Mouse (Mus musculus) neural tube, embryonic 12.5 days (tissue): Measurements from ENCODE around the gene Spz1. TPM values are rescaled to one million over a fixed set of nuclear protein-coding genes. Genes with fewer than 3 reads are reported as not detected.

ENCODE experiments used
- ATAC-seq: fragments of 200-750 bp; cut with Nextera tagmentation; 2 replicates; pipeline ENCODE4 v1.8.0; 2017; ENCODE audit warnings: low read depth, mild to moderate bottlenecking, moderate TSS enrichment, moderate library complexity; ENCODE audit not compliant: low FRiP score
- H3K27ac ChIP-seq: fragments of 300-500 bp; sonication (generic); 2 replicates; pipeline ENCODE4 v1.5.1; 2016
- H3K27me3 ChIP-seq: fragments of 300-500 bp; sonication (generic); replicated peaks from 2 replicates; pipeline ENCODE4 v1.6.1; 2016; ENCODE audit warnings: mild to moderate bottlenecking
- H3K36me3 ChIP-seq: fragments of 300-500 bp; sonication (generic); 2 replicates; pipeline ENCODE4 v1.6.1; 2016; ENCODE audit warnings: mild to moderate bottlenecking
- H3K4me1 ChIP-seq: fragments of 300-500 bp; sonication (generic); 2 replicates; pipeline ENCODE4 v1.6.1; 2016
- H3K4me2 ChIP-seq: fragments of 300-500 bp; sonication (generic); replicated peaks from 2 replicates; pipeline ENCODE4 v1.6.1; 2016; ENCODE audit warnings: mild to moderate bottlenecking
- H3K4me3 ChIP-seq: fragments of 300-500 bp; sonication (generic); 2 replicates; pipeline ENCODE4 v1.5.1; 2016
- H3K9ac ChIP-seq: fragments of 300-500 bp; sonication (generic); 2 replicates; pipeline ENCODE4 v1.6.1; 2016; ENCODE audit warnings: mild to moderate bottlenecking
- H3K9me3 ChIP-seq: fragments of 300-500 bp; sonication (generic); 2 replicates; pipeline ENCODE4 v1.6.1; 2016; ENCODE audit warnings: mild to moderate bottlenecking
- WGBS: fragments of 180-500 bp; shearing (Covaris S2); methylation state at CpG from one replicate; pipeline ENCODE4 v1.1.7; 2016; 5-methylcytosine and 5-hydroxymethylcytosine counted together
- polyA plus RNA-seq: library from polyadenylated mRNA; unstranded; fragments of >200 nt; fragmentation: Nextera tagmentation; extraction: Ambion mirVana; gene quantifications from 2 replicates; pipeline ENCODE4 v1.2.1, GENCODE M21; 2016

The Spz1 gene
- polyA plus RNA-seq, 1 experiment from 2014 or later, result not detected

DNA sequence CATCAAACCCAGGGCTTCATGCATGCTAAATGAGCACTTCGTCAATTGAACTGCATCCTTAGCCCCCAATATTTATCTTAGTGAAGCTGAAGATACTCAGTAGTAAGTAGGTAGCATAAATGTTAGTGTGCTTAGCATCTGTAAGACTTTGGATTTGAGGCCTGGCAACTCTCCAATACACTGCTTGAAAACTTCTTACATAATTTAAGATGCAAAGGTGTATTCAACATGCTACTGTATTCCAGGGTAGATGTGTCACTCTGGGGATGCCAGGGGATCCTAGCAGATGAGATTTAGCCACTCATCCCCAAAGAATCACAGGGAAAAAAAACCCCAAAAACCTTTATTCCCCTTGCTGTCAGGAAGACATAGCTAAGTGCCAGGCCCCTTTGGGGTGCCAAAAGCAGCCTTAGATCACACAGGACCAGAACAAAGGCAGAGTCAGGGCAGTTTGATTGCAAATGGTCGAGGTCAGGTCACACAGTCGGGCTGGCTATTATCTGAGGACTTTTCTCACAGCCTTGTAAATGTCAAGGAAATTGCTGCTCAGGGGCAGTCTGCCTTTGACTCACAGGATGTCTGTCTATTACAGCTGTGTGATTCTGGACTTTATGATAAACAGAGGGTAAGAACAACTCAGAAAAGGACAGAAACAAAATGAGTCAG is 17.9 kb upstream of the Spz1 start:
- no peak overlapping the region for H3K27ac ChIP-seq
- 0 out of 2 replicates have a peak overlapping the region, but pooled peaks have one; percentile 9 for H3K4me2 ChIP-seq
- H3K4me1 ChIP-seq, result peaks cover 20% of the 10 kb centered on the region
- no peak overlapping the region for H3K9ac ChIP-seq
- H3K27me3 ChIP-seq, result no peaks in the 10 kb centered on the region
- ATAC-seq, result 0 out of 2 replicates have a peak, but pooled peaks have one; percentile 22
- no peaks in the 10 kb centered on the region for H3K36me3 ChIP-seq
- WGBS, result 13% methylated on average over 3 of the region's 3 CpGs
- H3K4me3 ChIP-seq, result no peak overlapping the region
- no peaks in the 10 kb centered on the region for H3K9me3 ChIP-seq

DNA sequence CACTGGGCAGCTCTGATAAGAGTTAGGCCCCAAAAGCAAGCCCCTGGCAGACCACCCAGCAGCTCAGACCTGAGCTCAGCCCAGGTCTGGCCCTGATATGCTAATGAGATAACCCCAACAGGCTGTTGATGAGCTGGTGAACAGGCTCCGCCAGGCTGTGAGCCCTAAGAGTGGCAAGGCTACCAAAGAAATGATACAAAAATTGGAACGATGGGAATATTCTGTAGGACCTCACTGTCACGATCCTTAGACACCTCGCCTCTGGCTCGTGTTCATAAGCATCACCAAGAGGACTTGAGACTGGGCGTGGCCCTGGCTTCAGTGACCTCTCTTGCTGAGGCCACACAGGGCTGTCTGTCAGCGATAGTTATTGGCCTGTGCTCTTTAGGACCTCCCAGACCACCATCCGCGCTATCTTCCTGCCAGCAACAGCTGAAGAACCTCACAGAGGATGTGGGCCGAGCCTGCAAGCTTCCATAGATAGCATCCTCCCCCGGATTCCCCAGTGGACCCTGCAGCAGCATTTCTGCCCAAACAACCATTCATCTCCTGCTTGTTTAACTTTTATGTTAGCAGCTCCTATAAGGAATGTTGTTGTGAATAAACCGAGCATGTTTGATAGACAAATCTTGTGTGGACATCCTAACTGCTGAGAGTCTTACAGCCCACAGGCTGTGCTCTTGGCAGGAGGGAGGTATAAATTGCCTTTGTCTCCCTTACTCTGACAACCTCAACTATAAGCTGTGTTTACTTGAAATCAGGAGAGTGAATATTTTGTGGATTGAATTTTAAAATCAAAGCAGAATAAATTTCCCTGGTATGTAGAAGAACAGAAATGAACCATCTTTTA is 17.0 kb upstream of the Spz1 start:
- H3K9me3 ChIP-seq, result no peaks in the 10 kb centered on the region
- H3K4me2 ChIP-seq, result 0 out of 2 replicates have a peak overlapping the region, but pooled peaks have one; percentile 18
- no peaks in the 10 kb centered on the region for H3K27me3 ChIP-seq
- H3K4me1 ChIP-seq, result peaks cover 20% of the 10 kb centered on the region
- H3K4me3 ChIP-seq, result no peak overlapping the region
- H3K27ac ChIP-seq, result no peak overlapping the region
- 11% methylated on average over 12 of the region's 12 CpGs for WGBS
- H3K36me3 ChIP-seq, result no peaks in the 10 kb centered on the region
- H3K9ac ChIP-seq, result no peak overlapping the region
- peak; percentile 45; the same call in 1 of the 2 replicates for ATAC-seq

DNA sequence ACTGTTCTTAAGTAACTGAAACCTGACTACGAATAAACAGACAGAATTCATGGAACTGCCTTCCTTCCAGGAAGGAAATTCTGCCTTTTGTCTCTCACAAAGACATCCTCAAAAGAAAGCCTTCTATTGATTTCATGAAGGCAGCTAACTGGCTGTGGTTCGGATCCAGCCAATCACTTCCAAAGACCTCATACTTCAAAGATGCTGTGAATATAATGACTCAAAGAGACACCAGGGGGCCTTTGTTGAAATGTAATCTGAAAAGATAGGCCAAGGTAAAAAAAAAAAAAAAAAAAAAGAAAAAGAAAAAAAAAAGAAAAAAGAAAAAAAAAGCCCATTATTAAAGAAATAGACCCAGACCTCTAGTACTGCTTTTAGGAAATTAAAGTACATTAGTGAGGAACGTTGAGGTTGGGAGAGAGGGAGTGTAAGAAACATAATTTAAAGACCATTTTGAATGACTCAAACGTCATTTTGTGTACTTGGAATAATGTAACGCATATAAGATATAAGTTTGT is 16.4 kb upstream of the Spz1 start:
- no peak overlapping the region for H3K4me2 ChIP-seq
- H3K4me3 ChIP-seq, result no peak overlapping the region
- no peaks in the 10 kb centered on the region for H3K9me3 ChIP-seq
- no peak for ATAC-seq
- H3K4me1 ChIP-seq, result peaks cover 20% of the 10 kb centered on the region
- no peaks in the 10 kb centered on the region for H3K27me3 ChIP-seq
- no peak overlapping the region for H3K27ac ChIP-seq
- no peaks in the 10 kb centered on the region for H3K36me3 ChIP-seq
- 28% methylated on average over 5 of the region's 5 CpGs for WGBS
- no peak overlapping the region for H3K9ac ChIP-seq

DNA sequence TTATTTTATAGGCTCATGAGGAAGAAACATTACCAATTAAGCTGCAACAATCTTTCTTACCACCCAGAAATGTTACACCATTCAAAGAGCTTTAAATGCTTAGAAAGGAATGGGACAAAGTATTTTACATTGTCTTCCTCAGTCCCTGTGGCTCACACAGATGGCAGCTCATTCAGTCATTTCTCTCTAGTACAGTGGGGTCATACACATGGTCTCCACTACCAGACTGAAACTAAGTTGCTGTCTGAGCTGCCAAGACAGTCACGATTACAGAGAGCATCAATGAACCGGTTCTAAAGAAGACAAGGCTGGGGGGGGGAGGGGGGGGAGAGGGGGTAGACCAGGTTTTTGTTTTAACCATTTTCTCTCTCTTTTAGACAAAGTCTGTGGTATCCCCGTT is 15.3 kb upstream of the Spz1 start:
- WGBS, result 44% methylated on average over 3 of the region's 3 CpGs
- Histone ChIP-seq H3K9ac (no peak overlapping the region), H3K9me3 (no peaks in the 10 kb centered on the region), H3K36me3 (no peaks in the 10 kb centered on the region), H3K4me2 (no peak overlapping the region), H3K4me1 (peaks cover 20% of the 10 kb centered on the region), H3K27ac (no peak overlapping the region), H3K27me3 (no peaks in the 10 kb centered on the region), H3K4me3 (no peak overlapping the region)
- ATAC-seq, result no peak

DNA sequence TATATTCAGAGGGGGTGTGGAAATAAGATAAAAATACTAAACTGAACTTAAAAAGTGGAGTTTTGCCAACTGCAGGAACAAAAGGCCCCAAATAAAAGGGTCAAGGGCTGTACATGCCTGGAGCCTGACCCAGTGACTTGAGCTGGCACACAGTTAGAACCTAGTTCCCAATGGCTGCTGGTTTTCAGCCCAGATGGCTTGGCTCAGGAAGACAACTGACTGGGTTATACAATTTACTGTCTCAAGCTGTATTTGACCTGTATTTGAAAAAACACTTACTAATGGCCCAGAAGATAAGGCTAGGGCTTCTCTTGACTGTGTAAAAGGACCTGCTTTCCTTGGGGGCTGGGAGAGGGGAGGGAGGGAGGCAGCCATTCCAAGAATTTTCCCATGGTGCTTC is 13.3 kb upstream of the Spz1 start:
- Histone ChIP-seq H3K4me1 (peaks cover 16% of the 10 kb centered on the region), H3K4me2 (no peak overlapping the region)

DNA sequence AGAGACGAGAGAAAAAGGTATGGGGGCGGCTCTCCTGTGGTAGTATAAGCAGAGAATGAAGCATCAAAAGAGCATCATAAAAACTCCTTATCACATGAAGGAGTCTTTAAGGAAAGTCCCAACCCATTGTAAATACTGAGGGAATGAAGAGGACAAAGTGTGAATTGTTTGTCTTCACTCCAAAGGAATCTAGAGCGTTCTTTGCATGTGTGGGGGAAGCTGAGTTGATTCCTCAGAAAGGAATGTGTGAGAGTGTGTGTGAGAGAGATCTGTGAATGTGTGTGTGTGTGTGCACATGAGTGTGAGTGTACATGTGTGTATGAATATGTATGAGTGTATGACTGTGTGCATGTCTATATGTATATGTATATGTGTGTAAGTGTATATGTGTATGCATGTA is 12.7 kb upstream of the Spz1 start:
- Histone ChIP-seq H3K4me1 (peaks cover 10% of the 10 kb centered on the region), H3K27me3 (no peaks in the 10 kb centered on the region), H3K4me2 (no peak overlapping the region), H3K9ac (no peak overlapping the region), H3K9me3 (no peaks in the 10 kb centered on the region), H3K27ac (no peak overlapping the region), H3K36me3 (no peaks in the 10 kb centered on the region), H3K4me3 (no peak overlapping the region)
- ATAC-seq, result no peak
- 54% methylated on average over 3 of the region's 3 CpGs for WGBS

More for the DNA sequence above, 13.3 kb upstream of the Spz1 start:
- Histone ChIP-seq H3K4me3 (no peak overlapping the region), H3K9me3 (no peaks in the 10 kb centered on the region), H3K36me3 (no peaks in the 10 kb centered on the region), H3K9ac (no peak overlapping the region), H3K27me3 (no peaks in the 10 kb centered on the region), H3K27ac (no peak overlapping the region)
- ATAC-seq, result no peak

DNA sequence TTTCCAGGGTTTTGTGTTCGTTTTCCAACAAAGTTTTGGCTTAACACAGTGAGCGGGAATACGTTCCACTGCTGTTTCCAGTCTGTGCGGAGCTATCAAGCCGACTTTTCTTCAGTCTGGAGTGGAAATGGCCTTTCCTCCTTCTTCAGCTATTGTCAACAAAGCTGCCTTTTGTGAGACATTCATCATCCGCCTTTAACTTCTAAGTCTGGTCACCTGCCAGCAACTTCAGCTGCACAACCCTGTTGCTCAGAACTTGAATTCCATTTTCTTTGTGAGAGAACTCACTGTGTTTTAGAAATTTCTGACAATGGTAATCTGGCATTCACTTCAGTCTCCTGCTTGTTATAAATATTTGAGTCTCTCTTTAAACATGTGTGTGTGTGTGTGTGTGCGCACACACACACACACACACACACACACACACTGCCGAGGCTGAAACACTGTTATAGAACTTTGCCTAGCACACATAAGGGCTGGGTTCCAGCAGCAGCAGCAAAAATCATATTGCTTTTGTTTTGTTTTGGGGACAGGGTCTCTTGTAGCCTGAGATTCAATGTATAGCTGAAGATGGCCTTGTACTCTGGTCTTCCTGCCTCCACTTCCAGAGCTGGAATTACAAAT is 8.2 kb upstream of the Spz1 start:
- no peak overlapping the region for H3K4me2 ChIP-seq
- H3K9ac ChIP-seq, result no peak overlapping the region
- H3K4me3 ChIP-seq, result no peak overlapping the region
- WGBS, result 76% methylated on average over 8 of the region's 8 CpGs
- ATAC-seq, result no peak
- no peak overlapping the region for H3K27ac ChIP-seq
- no peaks in the 10 kb centered on the region for H3K36me3 ChIP-seq
- H3K27me3 ChIP-seq, result no peaks in the 10 kb centered on the region
- no peaks in the 10 kb centered on the region for H3K9me3 ChIP-seq
- H3K4me1 ChIP-seq, result no peaks in the 10 kb centered on the region

DNA sequence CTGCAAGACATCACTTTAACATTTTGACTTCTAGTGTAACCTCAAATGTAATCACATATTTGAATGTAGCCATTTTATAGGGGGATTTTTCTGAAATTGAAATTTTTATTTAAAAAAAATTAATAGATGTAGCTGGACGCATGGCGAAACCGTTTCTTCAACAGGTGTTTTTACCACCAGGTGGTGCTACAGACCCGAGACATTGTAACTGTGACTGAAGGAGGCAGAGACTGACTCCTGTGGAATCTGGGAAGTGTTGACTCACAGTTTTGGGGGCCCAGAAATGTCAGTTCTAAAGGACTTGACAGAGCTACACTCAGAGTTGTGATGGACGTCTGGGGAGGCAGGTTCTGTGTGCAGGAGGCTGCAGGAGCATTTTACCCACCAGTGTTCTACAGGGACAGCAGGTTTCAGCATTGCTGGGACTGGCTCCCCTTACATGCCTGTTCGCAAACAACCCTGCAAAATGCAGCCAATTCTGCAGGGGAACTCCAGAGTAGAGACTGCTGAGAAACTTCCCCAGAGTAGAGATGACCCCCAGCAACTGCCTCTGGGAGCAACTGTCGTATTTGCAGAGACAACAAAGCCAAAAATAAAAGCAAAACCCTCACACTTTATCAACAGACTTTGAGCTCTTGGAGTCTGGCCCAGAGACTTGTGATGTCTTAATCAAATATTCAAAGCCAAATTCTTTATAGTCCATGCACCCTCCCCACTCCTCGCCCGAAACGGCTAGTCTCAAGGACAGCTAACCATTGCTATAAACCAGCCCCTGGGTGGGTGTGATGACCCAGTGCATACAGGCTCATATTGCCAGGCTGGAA is 4.5 kb upstream of the Spz1 start:
- Histone ChIP-seq H3K9me3 (no peaks in the 10 kb centered on the region), H3K27ac (no peak overlapping the region), H3K4me2 (no peak overlapping the region), H3K4me3 (no peak overlapping the region), H3K36me3 (no peaks in the 10 kb centered on the region), H3K4me1 (no peaks in the 10 kb centered on the region), H3K9ac (no peak overlapping the region), H3K27me3 (no peaks in the 10 kb centered on the region)
- ATAC-seq, result no peak
- WGBS, result 34% methylated on average over 10 of the region's 10 CpGs

DNA sequence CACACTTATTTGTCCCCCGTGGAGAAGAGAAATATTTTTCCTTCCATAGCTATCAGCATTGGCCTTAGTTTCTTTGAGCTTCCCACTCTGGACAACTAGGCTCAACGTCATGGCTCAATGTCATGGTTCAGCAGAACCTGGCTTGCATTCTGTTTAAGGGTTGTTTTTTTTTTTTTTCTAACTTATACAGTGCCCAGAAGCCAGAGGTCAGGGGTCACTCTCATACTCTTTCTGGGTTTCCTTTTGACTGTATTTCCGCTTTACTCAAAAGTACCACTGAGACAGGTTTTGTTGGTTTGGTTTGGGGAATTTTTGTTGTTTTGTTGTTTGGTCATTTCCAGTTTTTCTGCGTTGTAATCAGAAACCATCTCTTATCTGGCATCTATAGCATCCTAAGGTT is 2.2 kb upstream of the Spz1 start:
- no peak for ATAC-seq
- Histone ChIP-seq H3K36me3 (no peaks in the 10 kb centered on the region), H3K4me1 (no peaks in the 10 kb centered on the region), H3K9me3 (no peaks in the 10 kb centered on the region), H3K27ac (no peak overlapping the region), H3K4me2 (no peak overlapping the region), H3K4me3 (no peak overlapping the region), H3K9ac (no peak overlapping the region), H3K27me3 (no peaks in the 10 kb centered on the region)
- 77% methylated on average over 4 of the region's 4 CpGs for WGBS

DNA sequence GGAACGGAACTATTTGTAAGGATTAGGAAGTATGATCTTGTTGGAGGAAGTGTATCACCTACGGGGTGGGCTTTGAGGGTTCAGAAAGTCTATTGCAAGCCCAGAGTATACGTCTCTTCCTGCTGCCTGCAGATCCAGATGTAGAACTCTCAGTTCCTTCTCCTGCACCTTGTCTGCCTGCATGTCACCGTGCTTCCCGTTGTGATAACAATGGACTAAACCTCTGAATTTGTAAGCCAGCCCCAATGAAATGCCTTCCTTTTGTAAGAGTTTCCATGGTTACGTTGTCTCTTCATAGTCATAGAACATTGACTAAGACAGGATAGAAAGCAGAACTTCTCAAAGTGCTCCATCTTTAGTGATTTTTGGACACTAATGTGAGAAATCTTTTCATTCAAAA is 716 bp upstream of the Spz1 start:
- Histone ChIP-seq H3K9ac (no peak overlapping the region), H3K4me2 (no peak overlapping the region), H3K36me3 (no peaks in the 10 kb centered on the region), H3K27me3 (no peaks in the 10 kb centered on the region), H3K27ac (no peak overlapping the region), H3K9me3 (no peaks in the 10 kb centered on the region), H3K4me1 (no peaks in the 10 kb centered on the region), H3K4me3 (no peak overlapping the region)
- no peak for ATAC-seq
- 49% methylated on average over 6 of the region's 6 CpGs for WGBS

DNA sequence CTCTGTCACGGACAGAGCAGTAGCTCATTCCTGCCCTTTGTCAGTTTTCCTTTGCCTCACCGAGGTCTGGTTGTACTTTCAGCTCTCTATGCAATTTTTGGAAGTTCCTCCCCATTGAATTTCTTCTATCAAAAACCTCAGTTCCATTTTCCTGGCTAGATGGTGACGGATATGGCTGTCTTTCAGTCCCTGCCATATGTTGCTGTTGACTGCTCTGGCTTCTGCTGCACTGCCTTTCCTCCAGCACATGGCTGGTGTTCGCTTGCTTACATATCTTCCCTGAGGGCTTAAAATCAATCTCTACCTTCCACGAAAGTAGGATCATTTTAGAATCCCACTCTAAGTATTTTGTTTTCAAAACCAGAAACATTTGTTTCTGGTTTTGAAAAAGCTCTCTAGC is 16.5 kb downstream of the Spz1 start:
- no peaks in the 10 kb centered on the region for H3K9me3 ChIP-seq
- 68% methylated on average over 5 of the region's 5 CpGs for WGBS
- H3K4me2 ChIP-seq, result no peak overlapping the region
- ATAC-seq, result no peak
- no peak overlapping the region for H3K9ac ChIP-seq
- no peak overlapping the region for H3K4me3 ChIP-seq
- H3K4me1 ChIP-seq, result peaks cover 5% of the 10 kb centered on the region; the same call in 1 of the 2 replicates
- no peaks in the 10 kb centered on the region for H3K36me3 ChIP-seq
- no peaks in the 10 kb centered on the region for H3K27me3 ChIP-seq
- H3K27ac ChIP-seq, result no peak overlapping the region
